Mouse (Mus musculus): ENCODE data around the gene Tbx15. TPM values are rescaled to one million over a fixed set of nuclear protein-coding genes. Genes with fewer than 3 reads are reported as not detected.

Tbx15 gene
- polyA plus RNA-seq, 1 experiment from 2014 or later = 0.66 TPM

DNA sequence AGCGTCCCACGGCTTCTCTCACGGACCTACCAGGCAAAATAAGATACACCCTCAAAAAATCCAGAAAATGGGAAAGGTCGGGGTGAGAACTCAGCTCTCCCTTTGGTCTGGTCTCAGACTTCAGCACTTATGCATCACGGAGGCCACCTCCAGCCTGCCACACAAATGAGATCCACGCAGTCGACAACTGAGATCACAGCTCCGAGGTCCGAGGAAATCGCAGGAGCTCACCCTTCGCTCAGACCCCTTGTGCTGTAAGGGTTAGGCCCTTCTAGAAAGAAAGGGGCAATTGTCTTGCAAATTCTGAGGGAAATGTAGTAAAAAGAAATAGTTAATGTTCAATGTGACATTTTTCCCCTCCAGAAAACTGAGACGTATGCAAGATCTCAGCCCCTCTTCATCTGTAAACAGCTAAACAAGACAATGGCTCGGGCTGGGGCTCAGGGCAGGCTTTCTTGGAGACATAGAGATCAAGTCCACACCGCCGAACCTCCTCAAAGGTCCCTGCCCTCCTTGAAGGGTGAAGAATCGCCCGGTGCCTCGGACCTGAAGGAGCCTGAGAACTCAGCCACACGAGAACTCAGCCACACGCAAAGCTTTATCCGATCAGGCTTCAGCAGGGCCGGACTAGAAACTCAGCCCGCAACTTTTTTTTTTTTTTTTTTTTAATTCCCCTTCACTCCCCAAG lies 4.9 kb upstream of the Tbx15 start:
- H3K4me3 ChIP-seq (ENCODE audit: low read length) = no peak overlapping the region

DNA sequence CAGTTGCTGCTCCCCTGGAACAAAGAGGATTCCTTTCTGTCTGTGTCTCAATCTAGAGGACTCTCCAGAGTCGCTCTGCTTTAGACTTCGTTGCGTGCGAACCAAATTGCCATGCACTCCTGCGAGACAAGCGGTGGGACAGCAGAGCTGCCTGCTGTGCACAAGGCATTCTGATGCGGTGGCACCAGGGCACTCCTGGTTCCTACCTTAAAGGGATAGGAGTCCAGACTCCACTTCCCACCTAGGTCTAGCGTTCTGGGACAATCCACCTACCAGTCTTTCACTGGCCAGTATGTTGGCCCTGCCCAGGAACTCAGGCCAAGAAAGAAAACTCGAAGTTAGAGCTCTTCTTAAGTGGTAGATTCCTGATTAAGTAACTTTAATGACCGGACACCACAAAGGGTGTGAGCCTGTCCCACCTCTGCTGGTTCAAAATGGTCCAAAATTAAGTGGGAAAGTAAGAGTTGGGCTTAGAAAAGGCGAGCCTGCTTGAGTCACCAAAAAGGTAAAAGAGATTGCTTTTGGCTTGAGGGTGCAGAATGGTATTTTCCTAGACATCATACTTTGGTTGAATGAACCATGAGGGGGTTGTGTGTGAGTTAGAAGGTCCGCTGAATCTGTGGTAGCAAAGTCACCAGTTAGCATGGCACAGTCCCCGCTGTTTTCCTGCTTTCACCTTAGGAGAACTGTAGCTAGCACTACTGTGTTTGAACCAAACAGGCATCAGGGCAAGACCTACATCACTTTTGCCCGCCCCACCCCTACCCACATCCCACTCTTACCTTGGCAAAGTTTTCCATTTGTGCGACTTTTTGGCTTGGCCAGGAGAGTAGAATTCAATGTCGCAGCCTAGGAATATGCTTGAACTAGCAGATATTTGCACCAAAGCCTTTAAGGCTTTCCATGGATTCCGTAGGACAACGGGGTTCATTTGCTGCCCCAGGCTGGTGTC lies 4.1 kb upstream of the Tbx15 start:
- no peaks in the 10 kb centered on the region for H3K36me3 ChIP-seq (ENCODE audit: control insufficient read depth, insufficient read depth, low read length)
- H3K4me2 ChIP-seq (ENCODE audit: low read length) = no peak overlapping the region
- H3K27me3 ChIP-seq (replicated peaks; ENCODE audit: control insufficient read depth, insufficient read depth, low read length) = peaks cover 62% of the 10 kb centered on the region
- ATAC-seq = no peak
- H3K4me3 ChIP-seq (ENCODE audit: low read length) = no peak overlapping the region
- WGBS = 6% methylated on average over 18 of the region's 18 CpGs
- H3K27ac ChIP-seq (ENCODE audit: low read depth, low read length) = no peak overlapping the region
- H3K9me3 ChIP-seq (ENCODE audit: control insufficient read depth, low read length) = no peaks in the 10 kb centered on the region
- H3K9ac ChIP-seq (ENCODE audit: low read depth, low read length) = no peak overlapping the region
- H3K4me1 ChIP-seq (ENCODE audit: control insufficient read depth, insufficient read depth, low read depth, low read length) = peaks cover 5% of the 10 kb centered on the region; the same call in 1 of the 2 replicates

More for the DNA sequence above, 4.9 kb upstream of the Tbx15 start:
- H3K27ac ChIP-seq (ENCODE audit: low read depth, low read length) = no peak overlapping the region
- H3K4me2 ChIP-seq (ENCODE audit: low read length) = no peak overlapping the region
- no peaks in the 10 kb centered on the region for H3K9me3 ChIP-seq (ENCODE audit: control insufficient read depth, low read length)
- no peaks in the 10 kb centered on the region for H3K36me3 ChIP-seq (ENCODE audit: control insufficient read depth, insufficient read depth, low read length)
- no peak for ATAC-seq
- H3K27me3 ChIP-seq (replicated peaks; ENCODE audit: control insufficient read depth, insufficient read depth, low read length) = peaks cover 61% of the 10 kb centered on the region
- peaks cover 3% of the 10 kb centered on the region; the same call in 1 of the 2 replicates for H3K4me1 ChIP-seq (ENCODE audit: control insufficient read depth, insufficient read depth, low read depth, low read length)
- H3K9ac ChIP-seq (ENCODE audit: low read depth, low read length) = no peak overlapping the region
- 6% methylated on average over 23 of the region's 23 CpGs for WGBS

DNA sequence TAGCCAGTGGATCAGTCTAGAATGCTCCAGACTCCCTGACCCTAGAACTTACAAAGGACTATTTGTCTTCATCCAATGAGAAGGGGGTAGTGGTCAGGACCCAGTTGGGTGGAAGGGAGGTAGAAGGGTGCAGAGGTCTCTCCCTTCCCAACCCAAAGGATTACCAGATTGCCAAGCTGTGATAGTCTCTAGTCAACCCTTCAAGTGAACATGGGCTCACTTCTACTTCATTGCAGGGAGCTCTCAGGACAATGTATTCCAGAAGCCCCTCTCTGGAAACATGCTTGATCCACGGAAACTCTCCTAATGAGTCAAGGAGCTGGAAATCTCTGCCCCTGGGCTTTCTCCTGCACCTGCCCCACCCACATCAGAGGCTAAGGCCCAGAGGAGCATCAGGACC lies 1.5 kb upstream of the Tbx15 start:
- 0% methylated on average over 1 of the region's 1 CpGs for WGBS
- H3K4me2 ChIP-seq (ENCODE audit: low read length) = no peak overlapping the region
- H3K4me1 ChIP-seq (ENCODE audit: control insufficient read depth, insufficient read depth, low read depth, low read length) = peaks cover 5% of the 10 kb centered on the region; the same call in 1 of the 2 replicates
- no peaks in the 10 kb centered on the region for H3K36me3 ChIP-seq (ENCODE audit: control insufficient read depth, insufficient read depth, low read length)
- peaks cover 72% of the 10 kb centered on the region for H3K27me3 ChIP-seq (replicated peaks; ENCODE audit: control insufficient read depth, insufficient read depth, low read length)
- H3K9me3 ChIP-seq (ENCODE audit: control insufficient read depth, low read length) = no peaks in the 10 kb centered on the region
- H3K27ac ChIP-seq (ENCODE audit: low read depth, low read length) = no peak overlapping the region
- no peak overlapping the region for H3K9ac ChIP-seq (ENCODE audit: low read depth, low read length)
- H3K4me3 ChIP-seq (ENCODE audit: low read length) = no peak overlapping the region
- no peak for ATAC-seq

DNA sequence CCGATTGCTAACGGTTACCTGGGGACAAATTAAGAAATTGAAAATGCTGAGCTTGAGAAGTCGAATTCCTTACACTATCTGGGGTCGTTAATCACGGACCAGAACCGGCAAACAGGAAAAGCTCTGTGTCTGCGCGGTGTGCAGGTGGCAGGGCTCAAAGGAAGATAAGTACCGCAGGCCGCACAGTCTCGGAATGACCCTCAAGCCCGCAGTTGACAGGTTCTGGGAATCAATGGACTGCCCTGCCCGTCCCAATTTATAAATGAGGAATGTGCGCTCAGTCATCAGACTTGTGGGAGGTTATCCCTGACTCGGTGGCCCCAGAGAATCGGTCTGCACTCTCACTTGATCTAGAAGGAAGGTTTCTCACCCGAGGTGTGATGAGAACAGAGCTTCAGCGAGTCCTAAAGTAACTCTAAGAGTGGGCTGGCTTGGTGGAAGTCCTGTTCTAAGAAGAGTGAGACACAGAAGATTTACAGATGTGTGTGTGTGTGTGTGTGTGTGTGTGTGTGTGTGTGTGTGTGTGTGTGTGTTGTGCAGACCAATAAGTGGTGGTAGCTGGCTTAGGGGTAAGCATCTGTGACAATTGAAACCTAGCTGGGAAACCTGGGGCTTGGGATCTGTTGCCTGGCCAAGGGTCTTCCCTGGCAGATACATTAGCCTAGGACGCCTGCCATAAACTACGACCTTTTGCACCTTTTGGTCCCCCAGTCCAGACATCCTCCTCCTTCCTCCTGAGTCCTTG lies 708 bp upstream of the Tbx15 start:
- Histone ChIP-seq H3K27me3 (replicated peaks; ENCODE audit: control insufficient read depth, insufficient read depth, low read length) (peaks cover 73% of the 10 kb centered on the region), H3K27ac (ENCODE audit: low read depth, low read length) (no peak overlapping the region), H3K36me3 (ENCODE audit: control insufficient read depth, insufficient read depth, low read length) (no peaks in the 10 kb centered on the region), H3K4me2 (ENCODE audit: low read length) (no peak overlapping the region), H3K9me3 (ENCODE audit: control insufficient read depth, low read length) (no peaks in the 10 kb centered on the region), H3K4me3 (ENCODE audit: low read length) (no peak overlapping the region), H3K9ac (ENCODE audit: low read depth, low read length) (no peak overlapping the region), H3K4me1 (ENCODE audit: control insufficient read depth, insufficient read depth, low read depth, low read length) (peaks cover 2% of the 10 kb centered on the region; the same call in 1 of the 2 replicates)
- 4% methylated on average over 20 of the region's 20 CpGs for WGBS
- no peak for ATAC-seq

DNA sequence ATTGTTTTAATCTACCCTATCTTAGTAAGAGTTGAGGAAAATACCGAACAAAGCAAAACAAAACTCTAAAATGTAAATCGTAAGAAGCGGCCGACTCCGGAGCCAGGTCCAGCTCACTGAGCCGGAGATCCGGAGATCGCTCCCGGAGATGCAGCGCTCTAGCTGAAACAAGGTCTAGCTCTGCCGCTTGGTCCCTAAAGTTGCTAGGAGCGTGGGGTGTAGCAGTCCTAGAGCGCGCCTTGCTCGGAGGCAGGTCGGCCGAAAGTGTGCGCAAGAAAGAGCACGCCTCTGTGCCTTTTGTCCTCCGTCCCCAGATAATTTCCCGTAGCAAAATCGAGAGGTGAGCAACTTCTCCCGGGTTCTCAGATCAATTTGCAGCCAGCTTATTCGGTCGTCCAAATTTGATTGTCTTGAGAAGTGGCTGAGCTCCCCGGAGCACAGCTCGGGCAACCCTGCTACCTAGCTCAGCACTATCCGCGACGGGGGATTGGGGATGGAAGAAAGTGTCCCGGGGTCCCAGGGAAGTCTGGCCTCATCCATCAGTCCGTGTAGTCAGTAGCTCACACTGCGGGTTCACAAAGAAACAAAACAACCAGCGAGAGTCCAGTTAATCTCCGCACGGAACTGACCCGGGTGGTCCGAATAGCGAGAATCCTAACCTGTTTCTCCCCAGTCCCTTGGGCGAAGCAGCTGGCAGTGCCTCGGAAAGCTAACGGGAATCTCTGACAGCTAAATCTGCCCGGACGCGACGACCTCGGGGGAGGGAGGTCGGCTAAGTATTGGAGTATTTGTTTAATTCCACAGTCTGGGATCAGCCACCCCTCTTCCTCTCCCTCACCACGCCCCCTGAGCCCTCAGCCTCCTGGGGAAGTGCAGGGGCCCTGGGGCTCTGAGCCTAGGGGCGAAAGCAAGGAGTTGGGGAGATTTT lies 894 bp downstream of the Tbx15 start:
- Histone ChIP-seq H3K27me3 (replicated peaks; ENCODE audit: control insufficient read depth, insufficient read depth, low read length) (peaks cover 83% of the 10 kb centered on the region), H3K36me3 (ENCODE audit: control insufficient read depth, insufficient read depth, low read length) (no peaks in the 10 kb centered on the region), H3K27ac (ENCODE audit: low read depth, low read length) (no peak overlapping the region), H3K4me1 (ENCODE audit: control insufficient read depth, insufficient read depth, low read depth, low read length) (peaks cover 2% of the 10 kb centered on the region; the same call in 1 of the 2 replicates), H3K4me2 (ENCODE audit: low read length) (peak overlapping the region; percentile 31), H3K9ac (ENCODE audit: low read depth, low read length) (no peak overlapping the region), H3K9me3 (ENCODE audit: control insufficient read depth, low read length) (no peaks in the 10 kb centered on the region), H3K4me3 (ENCODE audit: low read length) (peak overlapping the region; percentile 14; the same call in 1 of the 2 replicates)
- WGBS = 1% methylated on average over 49 of the region's 50 CpGs
- ATAC-seq = no peak

DNA sequence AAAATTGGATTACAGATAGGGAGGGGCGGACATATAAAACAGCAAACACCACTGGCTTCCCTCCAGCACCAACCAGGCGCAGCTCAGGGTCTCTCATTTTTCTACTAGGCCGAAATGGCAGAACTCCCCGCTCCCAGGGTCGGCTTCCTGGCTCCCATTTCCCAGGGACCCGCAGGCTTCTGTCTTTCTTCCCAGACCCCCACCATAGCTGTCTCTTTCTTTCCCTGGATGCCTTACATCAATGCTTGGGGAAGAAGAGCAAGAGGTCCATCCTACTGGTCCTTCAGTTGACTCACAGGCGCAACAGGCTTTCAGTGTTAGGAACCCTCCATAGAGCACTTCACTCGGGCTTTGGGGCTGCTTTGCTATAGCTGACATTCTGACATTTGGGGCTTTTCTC lies 2.3 kb downstream of the Tbx15 start:
- no peak overlapping the region for H3K4me2 ChIP-seq (ENCODE audit: low read length)
- H3K9me3 ChIP-seq (ENCODE audit: control insufficient read depth, low read length) = no peaks in the 10 kb centered on the region
- no peaks in the 10 kb centered on the region for H3K36me3 ChIP-seq (ENCODE audit: control insufficient read depth, insufficient read depth, low read length)
- no peak overlapping the region for H3K9ac ChIP-seq (ENCODE audit: low read depth, low read length)
- WGBS = 5% methylated on average over 8 of the region's 8 CpGs
- no peak for ATAC-seq
- peaks cover 85% of the 10 kb centered on the region for H3K27me3 ChIP-seq (replicated peaks; ENCODE audit: control insufficient read depth, insufficient read depth, low read length)
- no peak overlapping the region for H3K4me3 ChIP-seq (ENCODE audit: low read length)
- H3K27ac ChIP-seq (ENCODE audit: low read depth, low read length) = no peak overlapping the region
- peaks cover 2% of the 10 kb centered on the region; the same call in 1 of the 2 replicates for H3K4me1 ChIP-seq (ENCODE audit: control insufficient read depth, insufficient read depth, low read depth, low read length)

DNA sequence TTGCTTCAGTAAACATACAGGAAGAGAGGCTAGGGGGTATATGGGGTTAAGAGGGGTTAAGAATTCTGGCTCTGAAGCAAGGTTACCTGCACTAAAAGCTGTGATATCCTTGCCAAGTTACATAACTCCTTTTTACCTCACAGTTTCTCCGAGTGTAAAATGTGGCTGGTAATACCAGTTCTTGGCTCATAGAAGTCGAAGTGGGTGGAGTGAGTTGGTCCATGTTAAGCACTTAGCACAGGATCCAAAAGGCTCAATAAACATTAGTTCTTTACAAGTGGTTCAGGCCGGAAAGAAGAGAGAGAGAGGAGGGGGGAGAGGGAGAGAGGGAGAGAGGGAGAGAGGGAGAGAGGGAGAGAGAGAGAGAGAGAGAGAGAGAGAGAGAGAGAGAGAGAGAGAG lies 5.2 kb downstream of the Tbx15 start:
- no peaks in the 10 kb centered on the region for H3K36me3 ChIP-seq (ENCODE audit: control insufficient read depth, insufficient read depth, low read length)
- no peaks in the 10 kb centered on the region for H3K9me3 ChIP-seq (ENCODE audit: control insufficient read depth, low read length)
- H3K9ac ChIP-seq (ENCODE audit: low read depth, low read length) = no peak overlapping the region
- peaks cover 80% of the 10 kb centered on the region for H3K27me3 ChIP-seq (replicated peaks; ENCODE audit: control insufficient read depth, insufficient read depth, low read length)
- WGBS = 18% methylated on average over 3 of the region's 3 CpGs
- H3K4me3 ChIP-seq (ENCODE audit: low read length) = no peak overlapping the region
- H3K4me1 ChIP-seq (ENCODE audit: control insufficient read depth, insufficient read depth, low read depth, low read length) = peaks cover 2% of the 10 kb centered on the region; the same call in 1 of the 2 replicates
- H3K4me2 ChIP-seq (ENCODE audit: low read length) = no peak overlapping the region
- no peak for ATAC-seq
- no peak overlapping the region for H3K27ac ChIP-seq (ENCODE audit: low read depth, low read length)

DNA sequence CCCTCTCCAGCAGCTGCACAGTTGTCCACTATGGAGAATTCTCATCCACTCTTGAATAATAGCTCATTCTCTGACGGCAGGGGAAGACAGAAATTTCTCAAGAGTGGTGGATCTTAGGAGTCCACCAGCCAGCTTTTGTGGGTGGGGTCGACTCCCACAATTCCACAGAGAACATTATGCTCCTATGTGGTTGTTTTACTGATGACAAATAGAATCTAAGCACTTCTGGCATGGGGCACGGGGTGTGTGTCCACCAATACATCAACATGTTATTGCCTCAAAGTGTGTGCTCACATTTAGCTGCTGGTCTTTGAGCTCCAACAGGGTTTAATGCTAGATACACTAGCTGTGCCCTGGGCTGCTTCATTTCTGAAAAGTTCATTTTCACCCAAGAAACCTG lies 6.4 kb downstream of the Tbx15 start:
- H3K36me3 ChIP-seq (ENCODE audit: control insufficient read depth, insufficient read depth, low read length) = no peaks in the 10 kb centered on the region
- H3K27ac ChIP-seq (ENCODE audit: low read depth, low read length) = no peak overlapping the region
- H3K27me3 ChIP-seq (replicated peaks; ENCODE audit: control insufficient read depth, insufficient read depth, low read length) = peaks cover 89% of the 10 kb centered on the region
- ATAC-seq = no peak
- 30% methylated on average over 3 of the region's 3 CpGs for WGBS
- no peaks in the 10 kb centered on the region for H3K4me1 ChIP-seq (ENCODE audit: control insufficient read depth, insufficient read depth, low read depth, low read length)
- no peak overlapping the region for H3K4me2 ChIP-seq (ENCODE audit: low read length)
- no peak overlapping the region for H3K4me3 ChIP-seq (ENCODE audit: low read length)
- no peak overlapping the region for H3K9ac ChIP-seq (ENCODE audit: low read depth, low read length)
- H3K9me3 ChIP-seq (ENCODE audit: control insufficient read depth, low read length) = no peaks in the 10 kb centered on the region
